8 mouse cellular contexts compared by ENCODE assay signal in the genomic region with DNA sequence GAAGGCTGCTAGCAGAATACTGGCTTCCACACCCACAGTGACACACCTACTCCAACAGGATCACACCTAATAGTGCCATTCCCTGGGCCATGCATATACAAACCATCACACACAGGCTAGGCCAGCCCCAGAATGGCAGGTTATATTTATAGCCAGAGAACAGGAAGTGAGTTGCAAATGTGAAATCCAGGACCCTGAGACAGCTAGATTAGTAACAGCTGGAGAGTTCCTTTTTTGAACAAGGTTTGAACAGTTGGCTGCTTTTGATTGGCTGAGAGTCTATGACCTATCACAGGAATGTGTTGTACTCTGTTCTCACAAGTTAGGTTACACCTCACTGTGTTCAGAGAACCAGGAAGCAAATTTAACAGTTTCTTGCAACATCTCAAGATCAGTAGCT.
DNase-seq lines count a peak whose midpoint lies in the region.

No protein-coding gene starts in this region.

- peak; percentile 6 for DNase-seq in kidney, adult 11 months
- DNase-seq in kidney, adult 18-20 months = no peak
- peak; percentile 45 for DNase-seq in brain, adult 2 months (ENCODE audit: low read depth, low spot score)
- DNase-seq in kidney, postnatal 14 days = peak; percentile 34
- peak; percentile 88 for DNase-seq in splenic B cell, adult 2 months (ENCODE audit: low read depth, low spot score)
- DNase-seq in urinary bladder, postnatal 4 days (ENCODE audit: low spot score in 2 of 2) = no peak
- DNase-seq in right cerebral cortex, postnatal 4 days = no peak
- DNase-seq in gastrocnemius, postnatal 10 days = no peak

- no peaks in the 10 kb centered on the region for H3K27me3 ChIP-seq in splenic B cell, adult 2 months (ENCODE audit: control insufficient read depth, insufficient read depth, low read length, poor library complexity, severe bottlenecking)

- no peaks in the 10 kb centered on the region for H3K36me3 ChIP-seq in splenic B cell, adult 2 months (ENCODE audit: control insufficient read depth, insufficient read depth, low read length, poor library complexity, severe bottlenecking)

Comparison
In these comparisons a context has a peak if more than half of its experiments do, and no peak if none do; other contexts are left out.
1. DNase-seq: peak in kidney, adult 11 months (single experiment), brain, adult 2 months (single experiment), kidney, postnatal 14 days (single experiment) and splenic B cell, adult 2 months (single experiment); none in kidney, adult 18-20 months (single experiment), urinary bladder, postnatal 4 days (0 of 2), right cerebral cortex, postnatal 4 days (single experiment) and gastrocnemius, postnatal 10 days (single experiment).